Mouse (Mus musculus) urinary bladder, adult 18-20 months (tissue): Measurements from ENCODE around the gene Suco.

Source experiments
- DNase-seq, 2 experiments: peaks; one replicate each; pipeline ENCODE4 v3.0.0; 2022; ENCODE audit warnings: low spot score in 2 of 2, mixed read lengths in 2 of 2

The Suco gene

DNA sequence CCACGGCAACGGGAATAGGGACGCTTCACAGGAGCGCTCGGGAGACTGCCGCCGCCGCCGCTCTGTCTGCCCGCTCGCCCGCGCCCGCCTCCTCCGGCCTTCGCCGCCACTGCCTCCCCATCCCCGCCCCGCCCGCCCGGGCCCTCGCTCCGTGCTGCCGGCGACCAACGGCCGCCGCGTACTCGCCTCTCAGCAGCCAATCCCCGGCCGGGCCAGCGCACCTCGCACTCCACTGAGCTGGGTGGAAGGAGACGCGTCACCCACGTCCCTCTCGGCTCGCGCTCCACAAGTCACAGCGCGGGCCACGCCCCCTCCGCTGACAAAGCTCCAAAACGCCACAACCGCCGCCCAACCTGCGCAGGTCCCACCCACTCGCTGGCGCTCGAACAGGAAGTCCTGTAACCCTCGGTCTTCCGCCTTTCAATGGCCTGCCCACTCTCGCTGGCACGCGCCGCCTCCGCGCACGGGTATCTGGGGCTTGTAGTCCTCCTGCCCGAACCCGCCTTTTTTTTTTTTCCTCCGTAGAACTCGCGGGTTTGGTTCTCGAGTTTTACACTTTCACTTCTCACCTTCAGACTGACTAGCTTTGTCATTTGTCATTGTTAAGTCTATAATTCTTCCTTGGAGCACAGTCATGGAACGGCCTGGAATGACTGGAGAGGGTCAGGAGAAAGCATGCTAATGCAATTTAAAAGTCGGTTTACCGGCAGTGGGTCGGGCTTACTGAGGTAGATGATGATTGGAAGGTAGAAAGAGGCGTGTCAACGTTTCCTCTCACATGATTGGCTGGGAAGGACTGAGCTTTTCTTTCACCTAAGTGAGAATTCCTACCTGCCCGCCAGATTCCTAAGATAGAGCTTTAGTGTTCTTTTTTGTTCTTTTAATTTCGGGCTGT, at the start of gene Suco:
TSS of gene Suco (minus strand) at position 130 of the 895 bp plus-strand sequence.
- peak; percentile 95 to 100 for DNase-seq

DNA sequence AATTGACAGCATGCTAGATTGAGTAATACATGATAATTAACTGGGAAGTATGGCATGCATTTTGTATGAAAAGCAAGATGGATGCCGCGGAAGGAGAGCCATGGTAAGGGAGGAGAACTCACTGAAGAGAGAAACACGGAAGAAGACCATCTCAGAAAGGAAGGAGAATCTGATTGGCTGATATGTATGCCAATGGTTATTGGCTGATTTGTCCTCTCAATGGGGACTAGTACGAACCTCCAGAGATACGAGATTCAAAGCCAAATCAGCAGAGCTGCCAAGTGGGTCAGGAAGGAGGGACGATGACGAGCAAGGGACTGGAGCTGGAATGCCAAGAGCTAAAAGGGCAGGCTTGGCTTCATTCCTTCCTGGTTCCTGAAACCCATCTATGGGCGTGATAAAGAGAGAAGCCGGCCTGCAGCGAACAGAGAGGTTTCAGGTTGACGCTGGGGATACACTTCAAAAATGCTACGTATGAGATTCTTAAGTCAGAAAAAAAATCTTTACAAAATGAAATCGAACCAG, 48.9 kb upstream of the Suco start:
- DNase-seq: no peak

DNA sequence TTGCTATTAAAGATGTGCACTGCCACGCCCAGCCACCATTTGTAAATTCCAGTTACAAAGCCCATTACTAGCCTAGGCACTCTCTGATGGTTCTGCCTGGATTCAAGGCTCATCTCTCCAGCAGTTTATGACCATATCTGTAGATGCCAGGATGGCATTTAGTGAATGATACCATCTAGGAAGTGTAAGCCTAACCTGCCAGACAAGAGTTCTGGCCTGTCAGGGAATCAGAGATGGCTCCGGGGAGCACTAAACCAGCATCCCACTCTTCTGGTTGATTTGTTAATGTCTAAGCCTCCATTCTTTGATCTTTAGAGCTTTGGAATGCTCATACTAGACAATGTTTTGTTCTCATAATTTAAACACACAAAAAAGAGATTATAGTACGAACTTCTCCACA, 47.8 kb upstream of the Suco start:
- DNase-seq: no peak

DNA sequence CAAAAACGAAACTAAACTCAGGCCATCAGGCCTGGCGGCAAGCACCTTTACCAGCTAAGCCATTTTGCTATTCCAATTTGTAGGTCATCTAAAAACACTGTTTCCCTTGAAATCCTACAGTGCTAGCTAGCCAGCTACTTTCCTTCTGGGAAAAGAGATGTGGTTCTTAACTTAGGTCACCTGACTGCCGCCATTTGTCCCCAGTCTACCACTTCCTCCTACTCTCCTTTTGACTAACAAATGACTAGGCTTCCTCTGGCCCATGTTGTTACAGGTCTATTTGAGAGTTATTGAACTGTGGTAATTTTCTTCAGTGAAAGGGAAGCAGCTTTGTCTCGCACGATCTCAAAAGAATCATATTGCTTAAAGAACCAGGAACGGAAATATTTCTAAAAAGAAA, 45.4 kb upstream of the Suco start:
- DNase-seq: no peak

DNA sequence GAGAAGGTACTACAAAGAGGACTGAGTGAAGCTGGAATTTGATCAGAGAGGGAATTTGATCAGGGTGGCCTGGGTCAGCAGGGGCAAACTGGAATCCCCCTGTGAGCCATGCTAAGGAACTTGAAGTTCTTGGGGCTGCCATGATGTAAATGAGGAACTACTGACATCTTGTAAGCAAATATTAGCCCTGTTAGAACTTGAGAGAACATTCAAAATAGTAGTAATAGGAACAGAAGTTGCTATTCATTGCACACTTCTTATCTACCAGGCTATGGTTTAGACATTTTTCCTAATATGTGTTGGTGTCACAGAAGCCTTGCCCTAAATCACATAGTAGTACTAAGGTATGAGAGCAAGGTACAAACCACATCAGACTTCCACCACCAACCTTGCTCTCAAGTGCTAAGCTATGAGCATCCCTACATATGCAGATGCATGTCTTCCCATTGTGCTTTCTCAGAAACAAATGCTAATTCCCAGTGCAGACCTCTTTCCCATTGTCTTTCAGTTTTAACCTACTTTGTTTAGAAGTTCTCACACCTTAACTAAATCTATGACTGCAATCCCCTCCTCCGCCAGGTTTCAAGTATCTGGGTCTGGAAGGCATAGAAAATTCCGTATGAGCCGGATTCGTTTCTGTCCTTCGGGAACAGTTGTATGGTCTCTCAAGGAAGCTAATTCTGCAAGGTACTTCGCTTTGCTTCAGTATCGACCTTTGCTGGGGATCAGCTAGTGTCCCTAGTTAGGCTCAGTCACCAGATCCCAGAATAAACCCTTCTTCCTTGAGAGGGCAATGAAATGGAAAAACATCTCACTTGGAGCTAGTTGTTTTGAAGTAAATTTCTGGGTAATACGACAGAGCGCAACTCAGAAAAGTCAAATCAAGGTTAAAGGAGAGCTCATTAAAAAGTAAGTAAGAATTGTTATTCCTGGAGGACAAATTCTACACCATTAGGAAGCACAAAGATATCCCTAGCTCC, 44.3 kb upstream of the Suco start:
- DNase-seq: no peak

DNA sequence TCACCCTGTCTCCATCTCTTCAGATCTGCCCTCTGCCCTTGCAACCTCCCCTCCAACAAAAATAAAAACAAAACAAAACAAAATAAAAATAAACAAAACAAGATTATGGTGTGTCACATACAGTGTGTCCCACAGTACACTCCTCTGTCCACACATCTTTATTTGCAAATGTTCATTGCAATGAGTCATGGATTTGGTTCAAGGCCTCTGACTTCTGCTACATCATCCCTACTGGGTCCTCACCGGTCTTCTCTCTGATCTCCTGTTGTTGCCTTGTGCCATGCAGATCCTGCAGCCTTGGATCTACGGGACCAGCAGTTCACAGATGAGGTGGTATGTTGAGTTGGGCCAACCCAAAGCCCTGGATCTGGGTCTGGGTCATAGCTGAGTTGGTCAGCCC, 43.1 kb upstream of the Suco start:
- no peak for DNase-seq

DNA sequence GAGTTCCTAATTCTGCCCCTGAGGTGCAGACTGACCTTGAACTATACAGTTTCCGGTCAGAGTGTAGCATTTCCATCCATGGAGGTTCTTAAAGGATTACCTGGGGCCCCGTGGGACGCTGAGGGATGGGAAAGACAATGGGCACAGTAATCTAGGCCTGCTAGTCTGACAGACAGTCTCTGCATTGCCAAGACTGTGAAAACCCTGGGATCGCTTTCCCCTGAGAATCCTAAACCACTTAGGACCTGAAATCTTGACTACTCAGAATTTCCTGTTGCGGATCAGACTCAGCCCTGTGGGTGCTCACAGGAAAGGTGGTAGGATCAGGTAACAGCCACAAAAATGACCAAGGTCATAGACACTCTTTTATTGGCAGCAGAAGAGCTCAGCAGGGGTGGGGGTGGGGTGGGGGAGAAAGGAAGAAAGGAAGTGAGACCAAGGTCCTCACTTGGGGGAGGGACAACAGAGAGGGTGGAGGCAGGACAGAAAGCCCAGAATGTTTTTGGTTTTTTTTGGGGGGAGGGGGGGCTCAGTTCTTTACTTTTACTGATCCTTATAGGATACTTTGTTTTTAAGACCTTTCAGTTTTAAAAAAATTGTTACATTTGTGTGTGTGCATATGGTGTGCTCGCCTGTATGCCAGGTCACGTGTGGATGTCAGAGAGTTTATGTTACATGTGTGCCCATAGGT, 42.3 kb upstream of the Suco start:
- no peak for DNase-seq

DNA sequence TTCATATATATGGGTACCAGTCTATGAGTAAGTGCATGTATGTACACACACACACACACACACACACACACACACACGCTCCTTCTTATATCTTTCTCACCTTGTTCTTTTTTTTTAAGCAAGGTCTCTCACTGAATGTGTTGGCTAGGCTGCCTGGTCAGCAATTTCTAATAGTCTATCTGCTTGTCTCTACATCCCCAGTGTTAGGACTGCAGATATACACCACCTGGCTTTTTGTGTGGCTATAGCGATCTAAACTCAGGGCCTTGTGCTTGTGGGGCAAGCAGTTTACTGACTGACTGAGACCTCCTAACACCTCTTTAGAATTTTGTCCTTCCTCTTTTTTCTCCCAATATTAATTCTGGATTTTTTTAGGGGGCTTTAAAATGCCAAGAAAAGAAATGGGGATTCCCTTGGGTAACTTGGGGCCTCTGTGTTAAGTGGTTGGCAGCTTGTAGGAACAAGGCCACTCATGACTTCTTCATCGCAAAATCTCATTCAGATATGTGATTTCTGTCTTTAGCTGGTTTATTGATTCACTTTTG, 41.5 kb upstream of the Suco start:
- no peak for DNase-seq

DNA sequence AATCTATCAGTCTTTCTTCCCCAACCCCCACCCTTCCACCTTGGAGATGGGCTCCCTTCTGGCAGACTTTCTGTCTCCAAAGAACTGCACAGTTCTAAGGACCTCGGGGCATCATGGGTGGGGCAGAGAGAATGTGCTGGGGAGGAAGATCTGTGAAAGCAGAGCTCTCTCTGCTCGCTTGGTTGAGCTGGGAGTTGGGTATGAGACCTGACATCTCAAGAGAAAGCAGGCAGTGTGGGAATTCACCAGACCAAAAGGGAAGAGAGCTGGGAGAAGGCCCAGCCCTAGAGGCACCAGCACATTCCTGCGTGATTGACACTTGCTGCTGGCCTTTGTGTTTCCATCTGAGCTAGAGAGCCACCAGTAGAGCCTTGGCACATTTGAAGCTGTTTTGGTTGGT, 39.6 kb upstream of the Suco start:
- no peak for DNase-seq

DNA sequence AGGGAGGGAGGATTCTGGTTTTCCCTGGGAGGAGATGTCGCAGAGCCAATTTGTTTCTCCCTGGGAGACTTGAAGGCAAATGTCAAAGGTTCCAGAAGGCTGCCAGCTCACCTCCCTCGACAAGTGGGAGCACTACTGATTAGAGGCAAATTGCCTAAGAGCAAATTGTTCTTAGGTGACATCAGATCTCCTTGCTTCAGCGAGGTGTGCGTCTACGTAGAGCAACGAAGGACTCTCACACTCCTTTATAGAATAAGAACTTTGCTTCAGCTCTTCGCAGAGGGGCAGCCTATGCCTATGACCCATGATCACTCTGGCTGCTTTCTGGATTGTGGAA, 37.1 kb upstream of the Suco start:
- peak in 1 of 2 experiments; percentile 10 for DNase-seq

DNA sequence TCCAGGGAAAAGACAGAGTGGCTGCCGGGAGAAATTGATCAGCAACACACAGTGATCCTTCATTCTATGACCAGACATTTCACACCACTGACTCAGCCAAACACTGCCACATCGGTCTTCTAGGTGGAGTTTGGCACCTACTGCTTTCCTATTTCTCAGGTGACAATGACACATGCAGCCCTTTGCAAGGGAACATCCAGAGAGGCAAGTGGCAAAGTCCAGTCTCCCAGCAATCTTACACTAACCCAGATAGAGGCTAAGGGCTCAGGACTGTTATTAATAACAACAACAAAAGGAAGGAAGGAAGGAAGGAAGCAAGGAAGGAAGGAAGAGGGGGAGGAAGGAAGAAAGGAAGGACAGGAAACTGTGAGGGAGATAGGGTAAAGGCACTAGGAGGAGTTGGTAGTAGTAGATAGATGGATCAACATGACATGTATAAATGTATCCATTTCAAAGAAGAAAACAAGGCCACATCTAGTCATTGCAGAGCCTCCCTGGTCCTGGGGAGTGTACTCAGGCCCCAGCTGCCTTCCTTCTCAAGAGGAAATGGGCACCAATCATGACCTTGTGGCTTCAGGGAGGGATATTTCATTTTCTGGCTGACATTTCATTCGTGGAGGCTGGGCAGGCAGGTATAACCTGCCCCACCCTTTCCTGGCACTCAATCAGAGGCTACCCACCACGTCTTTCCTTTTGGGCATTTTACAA, 36.6 kb upstream of the Suco start:
- no peak for DNase-seq

DNA sequence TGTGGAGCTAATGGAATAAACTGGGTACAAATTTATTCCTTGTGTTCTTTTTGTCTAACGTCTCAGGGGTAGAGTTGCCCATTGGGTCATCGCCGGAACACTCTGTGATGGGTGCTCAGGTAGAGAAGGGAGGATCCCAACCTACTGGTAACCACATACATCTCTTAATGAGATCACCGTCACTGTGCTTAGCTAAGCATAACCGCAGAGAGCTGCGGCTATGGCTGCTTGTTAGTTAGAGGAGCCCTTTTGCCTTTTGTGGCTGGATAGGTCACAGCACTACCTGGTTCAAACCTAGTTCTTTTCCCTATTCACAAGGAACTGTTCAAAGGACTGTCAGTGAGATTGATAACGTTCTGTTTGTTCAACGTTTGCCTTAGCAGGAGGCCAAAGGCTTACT, 32.6 kb upstream of the Suco start:
- DNase-seq: no peak

DNA sequence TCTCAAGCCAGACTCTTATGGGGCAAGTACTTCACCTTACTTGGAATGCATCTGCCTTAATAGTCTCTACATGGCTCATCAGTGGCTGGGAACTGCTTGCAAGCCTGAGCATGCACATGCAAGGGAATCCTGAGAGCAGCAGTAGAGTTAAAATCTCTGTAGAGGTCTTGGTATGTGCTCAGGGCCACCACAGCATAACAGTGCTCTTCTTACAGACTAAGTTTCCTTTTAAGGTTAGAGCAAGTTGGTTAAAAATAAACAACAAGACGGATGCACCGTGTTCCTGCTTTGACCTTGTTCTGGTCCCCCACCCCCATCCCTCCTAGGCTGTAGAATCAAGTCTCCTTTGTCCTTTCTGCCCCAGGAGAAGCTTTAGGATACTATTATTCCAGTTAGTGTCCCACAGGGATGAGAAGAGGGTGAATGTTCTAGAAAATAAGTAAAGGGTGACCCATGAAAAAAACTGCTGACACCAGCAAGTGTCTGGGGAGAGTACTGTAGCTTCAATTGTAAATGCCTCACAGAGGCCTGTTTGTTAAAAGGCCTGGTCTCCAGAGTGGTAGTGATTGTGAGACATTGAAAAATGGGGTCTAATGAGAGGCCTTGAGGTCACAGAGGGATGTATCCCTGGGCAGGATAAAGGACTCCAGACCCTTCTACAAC, 31.4 kb upstream of the Suco start:
- peak in 1 of 2 experiments; percentile 16 for DNase-seq

DNA sequence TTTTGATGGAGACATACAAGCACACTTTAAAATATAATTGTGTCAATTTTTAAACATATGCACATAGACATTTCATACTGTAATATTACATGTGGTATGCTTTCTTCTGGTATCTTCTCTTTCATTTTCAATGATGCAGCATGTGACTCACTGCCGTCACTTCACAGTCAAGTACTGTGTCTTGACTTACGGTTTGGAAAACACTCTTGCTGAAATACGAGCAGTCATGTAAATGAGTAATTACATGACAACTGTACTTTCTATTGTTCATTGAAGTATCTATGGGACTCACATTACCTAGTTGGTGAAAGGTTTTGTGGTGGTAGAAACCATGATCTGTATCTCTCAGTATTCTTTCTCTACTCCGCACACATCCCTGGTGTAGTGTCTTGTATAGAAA, 30.6 kb upstream of the Suco start:
- no peak for DNase-seq

DNA sequence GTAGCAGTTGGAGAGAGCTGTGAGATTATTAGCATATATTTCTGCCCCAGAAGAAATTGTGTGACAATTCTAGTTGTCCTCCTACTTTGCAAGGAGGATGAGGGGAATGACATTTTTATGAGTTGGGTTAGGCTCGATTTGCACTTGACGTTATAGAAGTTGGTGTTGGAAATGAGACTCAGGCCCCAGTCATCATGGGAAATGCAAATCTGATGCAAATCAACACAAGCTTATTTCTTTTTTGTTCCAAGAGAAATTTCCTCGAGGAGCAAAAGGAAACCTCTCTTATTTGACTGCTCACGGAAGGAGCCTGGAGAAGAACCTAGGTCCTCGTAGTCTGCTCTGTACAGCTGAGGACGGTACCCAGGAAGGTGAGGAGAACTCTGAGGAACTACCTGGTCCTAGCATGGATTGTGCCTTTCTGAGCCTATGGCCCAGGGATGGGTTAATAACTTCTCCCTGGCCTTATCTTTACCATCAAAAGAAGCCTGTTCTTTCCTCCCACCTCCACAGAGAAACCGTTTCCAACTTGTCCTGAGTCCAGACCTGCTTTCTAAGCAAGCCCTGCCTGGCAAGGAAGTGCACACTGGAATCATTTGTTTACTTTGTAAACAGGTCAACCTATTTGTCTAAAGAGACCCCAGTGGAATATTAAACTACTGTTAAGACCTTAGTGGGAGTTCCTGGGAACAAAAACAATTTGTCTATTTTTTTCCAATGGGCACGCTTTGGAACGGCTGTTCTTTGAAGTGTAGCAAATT, 26.4 kb upstream of the Suco start:
- DNase-seq: no peak

DNA sequence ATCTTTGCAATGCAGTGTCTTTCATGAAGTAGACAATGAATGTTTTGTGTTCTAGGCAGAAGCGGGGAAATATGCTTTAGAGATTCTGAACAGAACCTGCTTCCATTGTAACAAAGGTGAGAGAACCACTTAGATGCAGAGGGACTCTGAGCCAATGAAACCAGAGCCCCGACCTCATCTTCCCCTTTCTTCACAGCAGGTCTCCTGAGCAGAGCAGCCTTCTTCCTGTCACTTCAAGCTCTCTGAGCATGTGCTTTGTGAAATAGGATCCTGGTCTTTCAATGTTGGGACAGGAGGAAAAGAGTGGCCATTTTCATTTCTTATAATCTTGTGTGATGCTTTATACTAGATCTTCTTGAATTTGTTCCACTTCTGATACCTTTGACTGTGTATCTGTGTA, 23.6 kb upstream of the Suco start:
- DNase-seq: no peak

DNA sequence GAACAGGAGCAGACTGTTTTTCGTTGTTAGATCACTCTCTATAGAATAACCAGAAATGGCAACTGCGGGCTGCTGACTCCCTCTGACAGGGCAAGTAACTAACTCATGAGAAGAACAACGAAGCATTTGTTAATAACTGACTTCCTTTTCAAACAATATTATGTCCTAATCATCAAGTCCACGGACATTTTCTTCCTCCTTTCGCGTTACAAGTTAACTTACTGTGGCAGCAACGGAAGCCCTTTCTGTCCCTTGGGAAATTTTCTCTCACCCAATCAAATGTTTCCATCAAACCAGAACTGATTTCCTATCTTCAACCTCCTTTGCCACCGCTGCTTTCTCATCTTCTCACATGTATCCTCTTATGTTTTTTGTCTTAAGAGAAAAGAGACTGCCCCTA, 20.8 kb upstream of the Suco start:
- no peak for DNase-seq

DNA sequence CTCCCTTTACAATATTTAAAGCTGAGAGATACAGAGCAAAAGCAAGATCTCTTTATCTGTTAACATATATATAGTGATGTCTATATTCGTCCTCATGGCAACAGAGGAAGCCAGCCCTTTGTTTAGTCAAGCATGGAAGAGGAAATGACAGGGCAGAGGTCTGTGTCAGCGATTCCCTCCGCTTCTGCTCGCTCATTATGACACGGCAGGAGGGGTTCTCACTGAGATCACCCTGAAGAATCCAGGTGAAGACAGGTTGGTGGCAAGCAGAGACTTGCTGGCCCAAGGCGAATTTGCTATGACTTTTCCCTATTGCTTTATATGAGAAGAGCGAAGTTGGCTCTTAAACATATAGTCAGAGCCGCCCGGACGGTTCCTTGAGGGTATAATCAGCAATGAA, 19.6 kb upstream of the Suco start:
- DNase-seq: no peak

DNA sequence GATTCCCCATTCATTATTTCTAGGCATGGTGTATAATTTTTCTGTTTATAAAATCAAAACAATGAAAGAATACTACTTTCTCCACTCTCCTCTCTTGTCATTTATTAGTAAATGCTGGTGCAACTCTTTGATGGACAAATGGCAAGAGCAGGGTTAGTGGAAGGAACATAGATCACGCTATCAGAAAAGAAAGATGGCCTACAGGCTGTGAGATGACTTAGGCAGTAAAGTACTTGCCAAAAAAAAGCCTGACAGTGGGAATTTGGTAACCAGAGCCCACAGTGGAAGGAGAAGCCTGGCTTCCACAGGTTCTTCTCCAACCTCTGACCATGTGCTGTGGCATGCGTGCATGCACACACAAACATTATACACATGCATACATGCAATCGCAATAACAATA, 18.5 kb upstream of the Suco start:
- DNase-seq: no peak

DNA sequence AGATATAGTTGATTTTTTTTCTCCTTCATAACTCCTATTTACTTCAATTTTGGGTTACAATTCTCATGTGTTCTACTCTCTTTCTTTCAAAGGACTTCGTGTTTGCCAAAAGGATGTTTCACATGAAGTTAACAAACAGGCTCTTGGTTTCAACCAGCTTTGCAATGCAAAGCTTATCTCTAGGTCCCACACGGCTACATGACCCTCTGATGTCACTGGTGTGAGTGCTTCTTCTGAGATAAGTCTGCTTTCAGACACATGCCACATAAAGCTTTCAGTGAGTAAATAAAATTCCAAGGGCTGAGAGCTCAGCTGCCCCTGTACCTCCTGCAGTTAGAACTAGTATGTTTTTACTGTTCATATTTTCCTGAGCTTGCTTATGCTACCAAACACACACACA, 18.1 kb upstream of the Suco start:
- DNase-seq: no peak
